In the genomic region with DNA sequence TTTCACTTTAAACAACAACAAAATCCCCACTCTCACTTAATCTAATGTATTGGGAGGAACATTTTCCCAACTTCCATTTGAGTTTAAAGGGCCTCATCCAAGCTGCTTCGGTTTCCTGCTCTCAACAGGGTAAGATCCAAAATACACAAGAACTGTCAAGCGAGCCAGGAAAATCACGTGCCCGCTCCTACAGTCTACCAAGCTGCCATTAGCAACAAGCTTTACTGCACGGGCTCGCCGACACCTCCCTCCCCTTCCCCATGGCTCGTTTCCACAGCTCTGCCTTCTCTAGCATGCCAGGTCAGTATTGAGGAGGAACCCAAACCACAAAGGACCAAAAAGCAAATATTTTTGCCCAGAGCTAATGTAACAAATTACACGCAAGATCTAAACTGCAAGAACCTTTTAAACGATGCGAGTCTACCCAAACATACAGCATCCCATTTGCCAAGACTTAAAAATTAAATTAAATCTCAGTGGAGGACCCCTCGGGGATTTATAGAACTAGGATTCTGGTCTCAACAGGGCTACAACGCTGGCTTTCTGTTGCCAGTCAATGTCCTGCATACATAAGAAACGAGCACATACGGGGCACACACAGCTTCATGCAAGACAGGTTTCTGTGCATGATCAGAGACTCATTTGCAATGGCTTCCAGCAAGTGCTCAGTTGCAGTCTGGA, we compare ENCODE assay signal across 8 mouse cellular contexts.
DNase-seq lines count a peak whose midpoint lies in the region; ATAC-seq and TF ChIP-seq lines count a peak whose summit lies in the region.

No protein-coding gene starts in this region.

- H3K9me3 ChIP-seq in forebrain, postnatal 0 days (ENCODE audit: low read length): no peaks in the 10 kb centered on the region
- H3K9me3 ChIP-seq in forebrain, embryonic 12.5 days: peaks cover 13% of the 10 kb centered on the region

- no peaks in the 10 kb centered on the region for H3K27me3 ChIP-seq in forebrain, postnatal 0 days (ENCODE audit: insufficient read depth, low read length)
- H3K27me3 ChIP-seq in forebrain, embryonic 12.5 days: no peaks in the 10 kb centered on the region

- H3K9ac ChIP-seq in forebrain, postnatal 0 days: no peak overlapping the region
- no peak overlapping the region for H3K9ac ChIP-seq in forebrain, embryonic 12.5 days

- no peak for TF ChIP-seq CTCF in forebrain, postnatal 0 days (IDR thresholded peaks at IDR 0.05; ENCODE audit: low read depth)
- no peak for TF ChIP-seq CTCF in brain, embryonic 14.5 days (IDR thresholded peaks at IDR 0.05; ENCODE audit: borderline replicate concordance, extremely low read depth, insufficient read depth, insufficient read length)

- no peak overlapping the region for H3K4me2 ChIP-seq in forebrain, postnatal 0 days (ENCODE audit: low read depth)
- no peak overlapping the region for H3K4me2 ChIP-seq in forebrain, embryonic 12.5 days

- H3K27ac ChIP-seq in forebrain, postnatal 0 days (ENCODE audit: low read depth, low read length): no peak overlapping the region
- no peak overlapping the region for H3K27ac ChIP-seq in forebrain, embryonic 12.5 days

- ATAC-seq in forebrain, postnatal 0 days: peak; percentile 76
- no peak for ATAC-seq in forebrain, embryonic 12.5 days (ENCODE audit: low FRiP score)

- no peak overlapping the region for H3K4me3 ChIP-seq in forebrain, postnatal 0 days (ENCODE audit: low read depth, low read length)
- no peak overlapping the region for H3K4me3 ChIP-seq in forebrain, embryonic 12.5 days (replicated peaks)

- DNase-seq in forebrain, postnatal 0 days: peak; percentile 73
- peak; percentile 83 for DNase-seq in brain, embryonic 14.5 days (ENCODE audit: low read depth)
- peak; percentile 32 for DNase-seq in gastrocnemius, postnatal 25 days
- DNase-seq in kidney, postnatal 36 days: peak; percentile 72 to 73
- DNase-seq in right cerebral cortex, postnatal 4 days: peak; percentile 45
- no peak for DNase-seq in MN1 (ENCODE audit: low spot score)
- DNase-seq in yolk sac, embryonic 10.5 days (ENCODE audit: low spot score): no peak

- 55% methylated on average over 15 of the region's 15 CpGs for WGBS in forebrain, postnatal 0 days
- 89% methylated on average over 15 of the region's 15 CpGs for WGBS in forebrain, embryonic 12.5 days

- H3K4me1 ChIP-seq in forebrain, postnatal 0 days (ENCODE audit: insufficient read depth): no peaks in the 10 kb centered on the region
- no peaks in the 10 kb centered on the region for H3K4me1 ChIP-seq in forebrain, embryonic 12.5 days

- no peaks in the 10 kb centered on the region for H3K36me3 ChIP-seq in forebrain, postnatal 0 days (ENCODE audit: insufficient read depth)
- H3K36me3 ChIP-seq in forebrain, embryonic 12.5 days (replicated peaks): no peaks in the 10 kb centered on the region

- no peak for TF ChIP-seq POLR2A in brain, embryonic 14.5 days (IDR thresholded peaks at IDR 0.05; ENCODE audit: borderline replicate concordance, extremely low read depth, insufficient read depth, insufficient read length, poor library complexity, severe bottlenecking)

Comparison
In these comparisons a context has a peak if more than half of its experiments do, and no peak if none do; other contexts are left out.
1. DNase-seq: peak in forebrain, postnatal 0 days (single experiment), brain, embryonic 14.5 days (single experiment), gastrocnemius, postnatal 25 days (single experiment), kidney, postnatal 36 days (2 of 2) and right cerebral cortex, postnatal 4 days (single experiment); none in MN1 (single experiment) and yolk sac, embryonic 10.5 days (single experiment).